Mouse (Mus musculus) forebrain, embryonic 15.5 days (tissue): ENCODE results near the gene Tmem214. TPM values are rescaled to one million over a fixed set of nuclear protein-coding genes. Genes with fewer than 3 reads are reported as not detected.
A peak's percentile ranks its signal among the peaks of the same experiment; 100 is the strongest.

Experiments used
- ATAC-seq: fragments of 200-750 bp; cut with Nextera tagmentation; replicated peaks from 2 replicates; pipeline ENCODE4 v1.8.0; 2017; ENCODE audit warnings: mild to moderate bottlenecking, moderate TSS enrichment, moderate library complexity
- H3K27ac ChIP-seq: fragments of 300-500 bp; sonication (generic); replicated peaks from 2 replicates; pipeline ENCODE4 v1.5.1; 2015; ENCODE audit warnings: mild to moderate bottlenecking, inconsistent platforms
- H3K27me3 ChIP-seq: fragments of 300-500 bp; sonication (generic); 2 replicates; pipeline ENCODE4 v1.6.1; 2015; ENCODE audit warnings: inconsistent platforms
- H3K36me3 ChIP-seq: fragments of 300-500 bp; sonication (generic); 2 replicates; pipeline ENCODE4 v1.6.1; 2015; ENCODE audit warnings: mild to moderate bottlenecking, inconsistent platforms
- H3K4me1 ChIP-seq: fragments of 300-500 bp; sonication (generic); 2 replicates; pipeline ENCODE4 v1.6.1; 2015; ENCODE audit warnings: inconsistent platforms
- H3K4me2 ChIP-seq: fragments of 300-500 bp; sonication (generic); replicated peaks from 2 replicates; pipeline ENCODE4 v1.6.1; 2015; ENCODE audit warnings: mild to moderate bottlenecking, inconsistent platforms
- H3K4me3 ChIP-seq: fragments of 300-500 bp; sonication (generic); 2 replicates; pipeline ENCODE4 v1.5.1; 2015; ENCODE audit warnings: mild to moderate bottlenecking, inconsistent platforms
- H3K9ac ChIP-seq: fragments of 300-500 bp; sonication (generic); replicated peaks from 2 replicates; pipeline ENCODE4 v1.6.1; 2015; ENCODE audit warnings: mild to moderate bottlenecking, inconsistent platforms
- H3K9me3 ChIP-seq: fragments of 300-500 bp; sonication (generic); 2 replicates; pipeline ENCODE4 v1.6.1; 2016; ENCODE audit warnings: inconsistent platforms
- WGBS: fragments of 180-500 bp; shearing (Covaris S2); methylation state at CpG from one replicate; pipeline ENCODE4 v1.1.7; 2015; ENCODE audit warnings: mixed read lengths; 5-methylcytosine and 5-hydroxymethylcytosine counted together
- polyA plus RNA-seq: library from polyadenylated mRNA; unstranded; fragments of >200 nt; fragmentation: Nextera tagmentation; extraction: Ambion mirVana; gene quantifications from 2 replicates; pipeline ENCODE4 v1.2.1, GENCODE M21; 2015

Gene Tmem214
- 48.1 and 50.9 TPM in 2 replicates for polyA plus RNA-seq

- Histone ChIP-seq H3K4me3 (no peak within 1 kb of the TSS), H3K4me1 (peaks cover 19% of the 10 kb centered on the region), H3K9ac (no peak within 1 kb of the TSS), H3K9me3 (no peaks in the 10 kb centered on the region), H3K4me2 (peak within 1 kb of the TSS; percentile 61; the same call in 1 of the 2 replicates), H3K27ac (no peak within 1 kb of the TSS), H3K27me3 (no peaks in the 10 kb centered on the region), H3K36me3 (peaks cover 26% of the 10 kb centered on the region)
- ATAC-seq, result no peak
- 96% methylated on average over 3 of the region's 3 CpGs for WGBS
Observed at GRCm38 (mm10) chr5:30867712-30868111, at the start of gene Tmem214. TSS of gene Tmem214 (plus strand) at chr5:30868012.

GRCm38 (mm10) chr5:30818758-30819309 is 49.0 kb upstream of the Tmem214 start:
- Histone ChIP-seq H3K4me2 (no peak overlapping the region), H3K36me3 (no peaks in the 10 kb centered on the region), H3K27me3 (no peaks in the 10 kb centered on the region), H3K4me1 (peaks cover 43% of the 10 kb centered on the region), H3K4me3 (no peak overlapping the region), H3K27ac (no peak overlapping the region), H3K9me3 (no peaks in the 10 kb centered on the region), H3K9ac (no peak overlapping the region)
- WGBS, result 82% methylated on average over 8 of the region's 8 CpGs
- ATAC-seq, result no peak

GRCm38 (mm10) chr5:30822689-30823088 is 45.1 kb upstream of the Tmem214 start:
- Histone ChIP-seq H3K9me3 (no peaks in the 10 kb centered on the region), H3K27me3 (no peaks in the 10 kb centered on the region), H3K4me3 (no peak overlapping the region), H3K4me2 (no peak overlapping the region), H3K4me1 (peaks cover 31% of the 10 kb centered on the region), H3K27ac (no peak overlapping the region), H3K9ac (no peak overlapping the region), H3K36me3 (no peaks in the 10 kb centered on the region)
- 79% methylated on average over 5 of the region's 5 CpGs for WGBS
- no peak for ATAC-seq

- Histone ChIP-seq H3K27me3 (no peaks in the 10 kb centered on the region), H3K27ac (no peak overlapping the region), H3K4me2 (no peak overlapping the region), H3K9me3 (no peaks in the 10 kb centered on the region), H3K9ac (no peak overlapping the region), H3K36me3 (no peaks in the 10 kb centered on the region), H3K4me1 (peaks cover 28% of the 10 kb centered on the region), H3K4me3 (no peak overlapping the region)
- no peak for ATAC-seq
- 85% methylated on average over 3 of the region's 3 CpGs for WGBS
Observed at GRCm38 (mm10) chr5:30823091-30823490, 44.7 kb upstream of the Tmem214 start.

GRCm38 (mm10) chr5:30824124-30824988 is 43.5 kb upstream of the Tmem214 start:
- H3K4me3 ChIP-seq, result no peak overlapping the region
- WGBS, result 44% methylated on average over 11 of the region's 11 CpGs
- no peak overlapping the region for H3K4me2 ChIP-seq
- no peaks in the 10 kb centered on the region for H3K9me3 ChIP-seq
- no peaks in the 10 kb centered on the region for H3K27me3 ChIP-seq
- H3K27ac ChIP-seq, result no peak overlapping the region
- no peak for ATAC-seq
- H3K4me1 ChIP-seq, result peaks cover 28% of the 10 kb centered on the region
- no peaks in the 10 kb centered on the region for H3K36me3 ChIP-seq
- no peak overlapping the region for H3K9ac ChIP-seq

GRCm38 (mm10) chr5:30825166-30825565 is 42.6 kb upstream of the Tmem214 start:
- H3K9ac ChIP-seq, result no peak overlapping the region
- no peaks in the 10 kb centered on the region for H3K36me3 ChIP-seq
- H3K9me3 ChIP-seq, result no peaks in the 10 kb centered on the region
- H3K27me3 ChIP-seq, result no peaks in the 10 kb centered on the region
- 62% methylated on average over 10 of the region's 10 CpGs for WGBS
- peaks cover 28% of the 10 kb centered on the region for H3K4me1 ChIP-seq
- no peak overlapping the region for H3K4me3 ChIP-seq
- H3K4me2 ChIP-seq, result no peak overlapping the region
- ATAC-seq, result no peak
- no peak overlapping the region for H3K27ac ChIP-seq

GRCm38 (mm10) chr5:30825821-30826220 is 42.0 kb upstream of the Tmem214 start:
- H3K27ac ChIP-seq, result no peak overlapping the region
- ATAC-seq, result no peak

GRCm38 (mm10) chr5:30833416-30833815 is 34.4 kb upstream of the Tmem214 start:
- no peak overlapping the region for H3K4me2 ChIP-seq
- peaks cover 11% of the 10 kb centered on the region; the same call in 1 of the 2 replicates for H3K36me3 ChIP-seq
- H3K27ac ChIP-seq, result no peak overlapping the region
- H3K4me1 ChIP-seq, result no peaks in the 10 kb centered on the region
- 89% methylated on average over 3 of the region's 3 CpGs for WGBS
- H3K4me3 ChIP-seq, result no peak overlapping the region
- H3K9me3 ChIP-seq, result no peaks in the 10 kb centered on the region
- no peaks in the 10 kb centered on the region for H3K27me3 ChIP-seq
- H3K9ac ChIP-seq, result no peak overlapping the region
- ATAC-seq, result no peak

More at GRCm38 (mm10) chr5:30825821-30826220, 42.0 kb upstream of the Tmem214 start:
- Histone ChIP-seq H3K4me2 (no peak overlapping the region), H3K4me1 (peaks cover 28% of the 10 kb centered on the region), H3K4me3 (no peak overlapping the region), H3K9me3 (no peaks in the 10 kb centered on the region), H3K9ac (no peak overlapping the region), H3K36me3 (no peaks in the 10 kb centered on the region), H3K27me3 (no peaks in the 10 kb centered on the region)
- 70% methylated on average over 6 of the region's 6 CpGs for WGBS

- H3K36me3 ChIP-seq, result peaks cover 11% of the 10 kb centered on the region; the same call in 1 of the 2 replicates
- no peak overlapping the region for H3K4me2 ChIP-seq
- no peak overlapping the region for H3K4me3 ChIP-seq
- WGBS, result 90% methylated on average over 2 of the region's 2 CpGs
- H3K27me3 ChIP-seq, result no peaks in the 10 kb centered on the region
- no peak overlapping the region for H3K9ac ChIP-seq
- ATAC-seq, result no peak
- no peaks in the 10 kb centered on the region for H3K9me3 ChIP-seq
- H3K27ac ChIP-seq, result no peak overlapping the region
- no peaks in the 10 kb centered on the region for H3K4me1 ChIP-seq
Observed at GRCm38 (mm10) chr5:30839731-30840130, 28.1 kb upstream of the Tmem214 start.

GRCm38 (mm10) chr5:30841896-30842295 is 25.9 kb upstream of the Tmem214 start:
- Histone ChIP-seq H3K9me3 (no peaks in the 10 kb centered on the region), H3K4me3 (no peak overlapping the region), H3K4me2 (no peak overlapping the region), H3K9ac (no peak overlapping the region), H3K4me1 (no peaks in the 10 kb centered on the region), H3K27me3 (no peaks in the 10 kb centered on the region), H3K36me3 (peaks cover 6% of the 10 kb centered on the region; the same call in 1 of the 2 replicates), H3K27ac (no peak overlapping the region)
- no peak for ATAC-seq
- WGBS, result 57% methylated on average over 3 of the region's 3 CpGs

GRCm38 (mm10) chr5:30849891-30850555 is 17.8 kb upstream of the Tmem214 start:
- WGBS, result 63% methylated on average over 6 of the region's 6 CpGs
- ATAC-seq, result no peak
- no peak overlapping the region for H3K4me3 ChIP-seq
- H3K27ac ChIP-seq, result no peak overlapping the region
- H3K9ac ChIP-seq, result no peak overlapping the region
- no peaks in the 10 kb centered on the region for H3K36me3 ChIP-seq
- no peaks in the 10 kb centered on the region for H3K4me1 ChIP-seq
- H3K27me3 ChIP-seq, result no peaks in the 10 kb centered on the region
- H3K4me2 ChIP-seq, result no peak overlapping the region
- no peaks in the 10 kb centered on the region for H3K9me3 ChIP-seq

- H3K4me2 ChIP-seq, result no peak overlapping the region
- H3K27ac ChIP-seq, result no peak overlapping the region
- 58% methylated on average over 2 of the region's 2 CpGs for WGBS
- H3K4me3 ChIP-seq, result no peak overlapping the region
- ATAC-seq, result no peak
- no peaks in the 10 kb centered on the region for H3K9me3 ChIP-seq
- H3K9ac ChIP-seq, result no peak overlapping the region
- H3K27me3 ChIP-seq, result no peaks in the 10 kb centered on the region
- H3K36me3 ChIP-seq, result no peaks in the 10 kb centered on the region
- no peaks in the 10 kb centered on the region for H3K4me1 ChIP-seq
Observed at GRCm38 (mm10) chr5:30850556-30850925, 17.3 kb upstream of the Tmem214 start.
